Mouse (Mus musculus): Measurements from ENCODE around the gene Ppp1r9a. TPM values are rescaled to one million over a fixed set of nuclear protein-coding genes. Genes with fewer than 3 reads are reported as not detected.

The Ppp1r9a gene
- polyA plus RNA-seq, 1 experiment from 2014 or later = 28.3 TPM

Other genes starting within 250 kb of the Ppp1r9a start
- 69.2 and 71.7 TPM in 2 replicates for gene Sgce, start 155.7 kb upstream of the Ppp1r9a start, polyA plus RNA-seq (2016; fragmentation: Nextera tagmentation; extraction: Ambion mirVana)
- 8.5 and 12.5 TPM in 2 replicates for gene Peg10, start 155.6 kb upstream of the Ppp1r9a start, polyA plus RNA-seq (2016; fragmentation: Nextera tagmentation; extraction: Ambion mirVana)

Data from hindbrain, embryonic 12.5 days (tissue).